In the genomic region with DNA sequence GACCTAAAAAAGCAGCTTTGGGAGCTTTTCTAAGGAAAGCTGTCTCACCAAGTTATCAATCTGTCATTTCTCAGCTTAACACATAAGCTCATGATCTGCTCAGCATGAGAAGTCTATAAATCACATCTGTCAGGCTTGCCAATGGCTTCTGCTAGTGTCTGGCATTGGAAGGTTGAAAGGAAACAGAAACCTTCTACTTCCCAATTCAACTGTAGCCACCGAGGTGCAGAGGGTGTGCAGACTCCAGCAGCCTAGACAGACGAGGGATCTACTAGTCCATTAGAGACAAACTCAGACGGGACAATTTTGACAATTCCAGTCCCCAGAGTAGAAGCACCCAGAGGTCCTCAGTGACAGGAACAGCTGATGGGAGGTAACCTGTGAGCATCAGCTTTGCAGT, we compare ENCODE assay signal across 24 mouse cellular contexts.
DNase-seq lines count a peak whose midpoint lies in the region; ATAC-seq and TF ChIP-seq lines count a peak whose summit lies in the region.
"Had no signal": no experiment of that assay in that cellular context is flagged by ENCODE, and none has a peak within 500 bp of the region (broad histone marks: within the 10 kb centered on the region; RNA-seq: fewer than 3 reads in every experiment).

No protein-coding gene starts in this region.

- H3K4me2 ChIP-seq in hindbrain, postnatal 0 days (ENCODE audit: low read depth, low read length) = no peak overlapping the region
- H3K4me2 ChIP-seq: embryonic facial prominence, embryonic 12.5 days; forebrain, embryonic 15.5 days; hindbrain, embryonic 14.5 days had no signal

- no peaks in the 10 kb centered on the region for H3K4me1 ChIP-seq in hindbrain, postnatal 0 days (ENCODE audit: insufficient read depth, low read length)
- H3K4me1 ChIP-seq: embryonic facial prominence, embryonic 12.5 days; forebrain, embryonic 15.5 days; heart, embryonic 10.5 days had no signal

- TF ChIP-seq CTCF in hindbrain, postnatal 0 days (IDR thresholded peaks at IDR 0.05; ENCODE audit: low read depth) = no peak

- H3K9me3 ChIP-seq in hindbrain, postnatal 0 days (ENCODE audit: low read length) = no peaks in the 10 kb centered on the region
- H3K9me3 ChIP-seq: embryonic facial prominence, embryonic 12.5 days; forebrain, embryonic 15.5 days; heart, embryonic 10.5 days had no signal

- DNase-seq in embryo, embryonic 11 days = peak; percentile 14
- no peak for DNase-seq in embryo, embryonic 9.5 days (ENCODE audit: extremely low spot score)
- peak; percentile 16 for DNase-seq in mesoderm, embryonic 11.5 days (ENCODE audit: low read depth, low spot score)
- DNase-seq in splenic B cell, adult 2 months (ENCODE audit: low read depth, low spot score) = peak; percentile 33
- no peak for DNase-seq in hindbrain, postnatal 0 days (ENCODE audit: low spot score)
- DNase-seq in left cerebral cortex, postnatal 10 days (ENCODE audit: extremely low spot score in 1 of 2, low spot score in 2 of 2) = no peak
- no peak for DNase-seq in right cerebral cortex, postnatal 14 days
- DNase-seq: adrenal gland, adult 2 months; adrenal gland, postnatal 25 days; cerebellum, adult 2 months; cerebellum, postnatal 10 days; gastrocnemius, postnatal 36 days; heart, adult 18-20 months; heart, postnatal 10 days; heart, postnatal 4 days had no signal

- no peaks in the 10 kb centered on the region for H3K36me3 ChIP-seq in splenic B cell, adult 2 months (ENCODE audit: control insufficient read depth, insufficient read depth, low read length, poor library complexity, severe bottlenecking)
- H3K36me3 ChIP-seq in hindbrain, postnatal 0 days (ENCODE audit: insufficient read depth, low read length) = no peaks in the 10 kb centered on the region
- H3K36me3 ChIP-seq: embryonic facial prominence, embryonic 12.5 days; forebrain, embryonic 15.5 days; heart, embryonic 10.5 days had no signal

- no peak overlapping the region for H3K27ac ChIP-seq in hindbrain, postnatal 0 days
- H3K27ac ChIP-seq: embryonic facial prominence, embryonic 12.5 days; forebrain, embryonic 15.5 days; heart, embryonic 10.5 days; hindbrain, embryonic 14.5 days had no signal

- H3K4me3 ChIP-seq in hindbrain, postnatal 0 days (ENCODE audit: low read length) = no peak overlapping the region
- H3K4me3 ChIP-seq: embryonic facial prominence, embryonic 12.5 days; forebrain, embryonic 15.5 days; heart, embryonic 10.5 days had no signal

- H3K27me3 ChIP-seq in splenic B cell, adult 2 months (ENCODE audit: control insufficient read depth, insufficient read depth, low read length, poor library complexity, severe bottlenecking) = no peaks in the 10 kb centered on the region
- H3K27me3 ChIP-seq in hindbrain, postnatal 0 days (ENCODE audit: insufficient read depth, low read length) = no peaks in the 10 kb centered on the region
- H3K27me3 ChIP-seq: CH12.LX; embryonic facial prominence, embryonic 12.5 days; forebrain, embryonic 15.5 days had no signal

- intact Hi-C loops in left cerebral cortex, postnatal 10 days (cut with DNase I) = no loop called here

- peak; percentile 40; the same call in 1 of the 2 replicates for ATAC-seq in granulocyte monocyte progenitor cell, adult 5-6 weeks (replicated peaks; ENCODE audit: poor library complexity, severe bottlenecking)
- no peak for ATAC-seq in hindbrain, postnatal 0 days
- ATAC-seq: activated CD4-positive, CD25-positive, alpha-beta regulatory T cell, adult 4 months; inflammation-experienced regulatory T-cells, adult 6 months; Patski had no signal

- 57% methylated on average over 3 of the region's 3 CpGs for WGBS in hindbrain, postnatal 0 days

- no peak overlapping the region for H3K9ac ChIP-seq in hindbrain, postnatal 0 days (replicated peaks; ENCODE audit: low read length)
- H3K9ac ChIP-seq: embryonic facial prominence, embryonic 12.5 days; forebrain, embryonic 15.5 days; hindbrain, embryonic 14.5 days had no signal

Comparison
In these comparisons a context has a peak if more than half of its experiments do, and no peak if none do; other contexts are left out.
1. DNase-seq: peak in embryo, embryonic 11 days (single experiment), mesoderm, embryonic 11.5 days (single experiment) and splenic B cell, adult 2 months (single experiment); none in embryo, embryonic 9.5 days (single experiment), hindbrain, postnatal 0 days (single experiment), left cerebral cortex, postnatal 10 days (0 of 2) and right cerebral cortex, postnatal 14 days (single experiment).